Mouse (Mus musculus) cerebellum, adult 2 months (tissue): Measurements from ENCODE around the gene Apon. TPM values are rescaled to one million over a fixed set of nuclear protein-coding genes. Genes with fewer than 3 reads are reported as not detected.
A peak's percentile ranks its signal among the peaks of the same experiment; 100 is the strongest.
"Not testable (repeated sequence)": the region's sequence is repeated elsewhere in the genome, so short reads cannot be mapped to it uniquely, and the experiment has no call there.

Source experiments
- DNase-seq, 2 experiments: peaks; one replicate each; pipeline ENCODE4 v3.0.0; 2021
- H3K27ac ChIP-seq: fragments of 200-500 bp; 2 replicates; pipeline ENCODE4 v1.5.1; 2012; ENCODE audit warnings: low read length, control low read depth, inconsistent platforms; ENCODE audit not compliant: insufficient read depth
- H3K27me3 ChIP-seq: fragments of 200-500 bp; 2 replicates; pipeline ENCODE4 v1.6.1; 2012; ENCODE audit warnings: inconsistent platforms, mild to moderate bottlenecking, low read length, moderate library complexity; ENCODE audit not compliant: control insufficient read depth, insufficient read depth
- H3K4me1 ChIP-seq: fragments of 200-500 bp; 2 replicates; pipeline ENCODE4 v1.6.1; 2011; ENCODE audit warnings: low read length; ENCODE audit not compliant: control insufficient read depth, insufficient read depth
- H3K4me3 ChIP-seq: fragments of 200-500 bp; replicated peaks from 2 replicates; pipeline ENCODE3; 2011; ENCODE audit warnings: mild to moderate bottlenecking, low read depth, low read length, control low read depth; ENCODE audit not compliant: insufficient read depth
- CTCF ChIP-seq: fragments of 200-500 bp; IDR thresholded peaks from 2 replicates; pipeline ENCODE4 v1.5.1; 2011; ENCODE audit warnings: low read depth, mild to moderate bottlenecking, control low read depth, low read length, moderate library complexity, borderline replicate concordance; ENCODE audit not compliant: insufficient read depth
- POLR2A ChIP-seq: fragments of 200-500 bp; IDR thresholded peaks from 2 replicates; pipeline ENCODE4 v1.6.1; 2011; ENCODE audit warnings: low read length, control low read depth, borderline replicate concordance; ENCODE audit not compliant: insufficient read depth
- WGBS: fragments of 180-500 bp; shearing (Covaris S2); methylation state at CpG from one replicate; pipeline ENCODE4 v1.1.7; 2018; 5-methylcytosine and 5-hydroxymethylcytosine counted together
- polyA plus RNA-seq: library from polyadenylated mRNA; depleted of rRNA; stranded (reverse); fragments of >200 nt; gene quantifications from 2 replicates; pipeline ENCODE4 v1.2.3, GENCODE M21; 2012

Gene Apon
- polyA plus RNA-seq, 1 experiment, result not detected

DNA sequence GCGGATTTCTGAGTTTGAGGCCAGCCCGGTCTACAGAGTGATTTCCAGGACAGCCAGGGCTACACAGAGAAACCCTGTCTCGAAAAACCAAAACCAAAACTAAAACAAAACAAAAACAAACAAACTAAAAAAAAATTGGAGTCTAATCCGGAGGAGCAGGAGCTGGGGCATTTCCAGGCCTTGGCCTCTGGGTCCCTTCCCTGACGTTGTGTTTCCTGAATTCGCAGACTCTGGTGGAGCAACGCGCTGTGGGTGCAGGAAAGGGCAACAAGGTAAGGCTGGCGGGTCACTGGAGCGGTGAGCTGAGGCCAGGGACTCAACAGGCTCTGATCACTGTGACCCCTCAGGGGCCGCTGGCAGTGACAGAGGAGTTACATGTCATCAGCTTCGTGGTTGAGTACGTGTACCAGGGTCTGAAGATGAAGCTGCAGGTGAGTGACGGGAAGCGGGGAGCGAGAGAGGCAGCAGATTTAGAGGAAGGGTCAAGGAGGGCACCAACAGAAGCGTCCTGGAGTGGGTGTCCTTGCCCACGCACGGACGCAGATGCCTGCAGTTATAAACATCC lies 29.1 kb downstream of the Apon start:
- H3K27ac ChIP-seq, result peak overlapping the region; percentile 94
- DNase-seq, result no peak
- H3K27me3 ChIP-seq, result no peaks in the 10 kb centered on the region
- H3K4me1 ChIP-seq, result peaks cover 38% of the 10 kb centered on the region
- no peak for TF ChIP-seq POLR2A
- TF ChIP-seq CTCF, result no peak
- no peak overlapping the region for H3K4me3 ChIP-seq
- 26% methylated on average over 20 of the region's 20 CpGs for WGBS

DNA sequence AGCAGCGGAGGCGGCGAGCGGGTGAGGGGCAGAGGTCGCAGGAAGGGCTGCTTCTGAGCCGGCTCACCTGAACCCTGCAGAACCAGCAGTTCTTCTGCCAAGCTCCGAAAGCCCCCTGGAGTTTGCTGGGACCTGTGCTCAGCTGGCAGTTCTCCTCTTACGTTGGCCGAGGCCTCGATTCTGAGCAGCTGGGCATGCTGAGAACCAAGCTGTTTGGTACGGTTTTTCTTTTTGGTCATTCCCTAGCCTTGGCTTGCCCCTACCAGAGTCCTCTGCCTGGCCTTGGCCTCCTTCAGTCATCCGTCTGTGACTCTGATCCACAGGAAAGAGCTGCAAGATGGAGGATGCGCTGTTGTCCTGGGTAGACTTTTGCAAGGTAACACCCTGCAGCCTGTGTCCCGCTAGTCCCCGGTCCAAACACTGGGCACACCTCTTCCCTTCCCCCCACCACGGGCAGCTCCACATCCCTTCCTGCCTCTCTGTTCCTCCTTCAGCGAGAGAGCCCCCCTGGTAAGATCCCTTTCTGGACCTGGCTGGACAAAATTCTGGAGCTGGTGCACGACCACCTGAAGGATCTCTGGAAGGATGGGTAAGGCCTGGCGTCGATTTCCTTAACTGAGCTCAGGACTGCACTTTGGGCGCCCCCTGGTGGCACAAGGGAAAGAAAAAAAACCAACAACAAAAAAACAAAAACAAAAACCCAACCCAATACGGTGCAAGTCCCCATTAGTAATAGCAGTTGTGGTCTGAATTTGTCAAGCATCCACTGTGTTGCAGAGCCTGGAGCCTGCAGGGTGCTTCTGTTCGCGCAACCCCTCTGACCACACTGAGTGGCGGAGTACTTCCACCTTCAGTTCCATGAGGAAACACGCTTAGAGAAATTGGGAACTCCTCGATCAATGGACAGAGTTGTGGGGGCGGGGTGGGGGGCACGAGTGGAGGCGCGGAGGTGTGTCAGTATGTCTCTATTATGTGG lies 30.0 kb downstream of the Apon start:
- 9% methylated on average over 31 of the region's 31 CpGs for WGBS
- Histone ChIP-seq H3K4me1 (peaks cover 38% of the 10 kb centered on the region), H3K27me3 (no peaks in the 10 kb centered on the region), H3K4me3 (peak overlapping the region; percentile 26), H3K27ac (peak overlapping the region; percentile 96)
- DNase-seq, result peak; percentile 98 to 99
- TF ChIP-seq CTCF (peak; percentile 69), POLR2A (peak; percentile 33; the same call in 1 of the 2 replicates)

DNA sequence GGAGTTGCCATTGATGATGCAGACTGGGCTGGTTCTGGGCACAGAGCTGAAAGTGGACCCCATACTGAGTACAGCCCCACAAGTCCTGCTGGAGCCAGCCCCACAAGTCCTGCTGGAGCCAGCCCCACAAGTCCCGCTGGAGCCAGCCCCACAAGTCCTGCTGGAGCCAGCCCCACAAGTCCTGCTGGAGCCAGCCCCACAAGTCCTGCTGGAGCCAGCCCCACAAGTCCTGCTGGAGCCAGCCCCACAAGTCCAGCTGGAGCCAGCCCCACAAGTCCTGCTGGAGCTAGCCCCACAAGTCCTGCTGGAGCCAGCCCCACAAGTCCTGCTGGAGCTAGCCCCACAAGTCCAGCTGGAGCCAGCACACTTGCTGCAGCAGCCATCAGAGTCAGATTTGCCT lies 36.7 kb downstream of the Apon start:
- H3K27me3 ChIP-seq, H3K4me3 ChIP-seq: not testable (repeated sequence)
- Histone ChIP-seq H3K4me1 (peaks cover 16% of the 10 kb centered on the region), H3K27ac (peak overlapping the region; percentile 73)
- WGBS, result 10% methylated on average over 1 of the region's 1 CpGs
- peak; percentile 50 to 54 for DNase-seq

DNA sequence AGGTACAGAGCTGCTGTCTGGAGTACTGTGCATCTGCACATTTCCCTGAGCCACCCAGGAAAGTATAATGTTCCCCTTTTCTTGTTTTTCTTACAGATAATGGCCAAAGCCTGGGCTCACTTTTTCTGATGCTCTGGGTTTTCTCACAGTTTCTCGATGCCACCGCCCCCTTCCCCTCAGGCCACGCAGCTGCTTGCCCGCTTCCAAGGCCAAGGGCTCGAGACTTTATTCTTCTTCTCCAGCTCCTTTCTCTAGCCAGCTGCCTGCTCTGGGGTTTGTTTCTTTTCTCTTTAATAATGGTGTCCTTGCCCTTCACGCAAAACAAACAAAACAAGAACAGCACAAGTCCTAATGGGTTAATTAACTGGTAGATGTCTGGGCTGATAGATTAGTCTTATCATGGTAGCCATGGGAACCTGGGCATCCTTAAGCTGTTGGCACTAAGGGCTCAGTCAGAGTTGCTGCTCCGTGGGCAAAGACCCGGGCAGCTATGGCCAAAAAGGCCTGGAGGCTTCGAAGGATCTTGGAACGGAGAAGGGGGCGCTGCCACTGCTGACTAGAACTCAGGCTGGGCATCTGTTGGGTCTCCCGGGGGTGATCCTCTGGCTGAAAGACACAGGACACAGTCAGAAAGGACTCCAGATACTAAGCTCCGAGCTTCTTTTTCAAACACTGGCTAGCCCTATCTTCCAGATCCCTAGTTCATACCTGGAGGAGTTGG lies 42.6 kb downstream of the Apon start:
- TF ChIP-seq CTCF, result no peak
- TF ChIP-seq POLR2A, result no peak
- no peak for DNase-seq
- WGBS, result 39% methylated on average over 13 of the region's 13 CpGs
- Histone ChIP-seq H3K4me1 (peaks cover 11% of the 10 kb centered on the region), H3K4me3 (no peak overlapping the region), H3K27ac (0 out of 2 replicates have a peak overlapping the region, but pooled peaks have one; percentile 41), H3K27me3 (no peaks in the 10 kb centered on the region)

DNA sequence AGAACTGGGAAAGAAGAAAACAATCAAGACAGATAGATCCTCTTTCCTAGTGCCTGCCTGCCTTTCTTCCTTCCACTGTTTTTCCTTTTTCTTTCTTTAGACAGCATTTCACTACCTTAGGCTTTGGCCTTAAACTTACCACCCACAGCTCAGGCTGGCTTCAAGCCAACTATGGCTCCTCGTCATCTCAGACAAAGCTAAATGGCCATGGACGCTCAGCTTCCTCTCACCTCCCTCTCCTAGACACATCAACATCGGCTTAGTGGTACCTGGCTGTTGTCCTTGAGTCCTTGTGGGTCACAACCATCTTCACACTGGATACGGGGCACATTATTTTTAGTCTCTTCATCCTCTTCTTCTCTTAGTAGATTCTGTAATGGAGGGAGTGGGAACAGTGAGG lies 43.3 kb downstream of the Apon start:
- H3K27ac ChIP-seq, result peak overlapping the region; percentile 52
- no peaks in the 10 kb centered on the region for H3K27me3 ChIP-seq
- peak; percentile 63 to 75 for DNase-seq
- peaks cover 11% of the 10 kb centered on the region for H3K4me1 ChIP-seq
- no peak overlapping the region for H3K4me3 ChIP-seq
- WGBS, result 14% methylated on average over 4 of the region's 4 CpGs
- TF ChIP-seq POLR2A (no peak), CTCF (no peak)

DNA sequence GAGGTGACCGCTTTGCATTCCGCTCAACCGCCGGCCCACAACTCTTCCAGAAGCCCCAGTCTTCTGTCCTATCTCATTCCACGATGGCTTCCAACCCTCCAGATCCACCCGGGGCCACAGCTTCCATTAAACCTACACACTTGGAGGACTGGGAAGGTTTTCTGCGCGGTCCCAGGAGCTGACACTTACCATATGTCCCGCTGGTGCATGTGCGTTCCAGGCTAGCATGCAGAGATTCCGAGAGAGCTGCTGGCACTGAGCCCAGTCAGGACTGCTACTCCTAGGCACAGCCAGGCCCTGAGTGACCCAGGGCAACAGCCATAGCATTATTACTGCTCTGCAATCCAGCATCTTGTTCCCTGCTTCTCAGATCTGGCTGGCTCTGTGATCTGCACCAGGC lies 43.7 kb downstream of the Apon start:
- no peaks in the 10 kb centered on the region for H3K27me3 ChIP-seq
- no peak overlapping the region for H3K4me3 ChIP-seq
- WGBS, result 30% methylated on average over 11 of the region's 11 CpGs
- H3K27ac ChIP-seq, result peak overlapping the region; percentile 52
- H3K4me1 ChIP-seq, result peaks cover 11% of the 10 kb centered on the region
- TF ChIP-seq CTCF, result no peak
- TF ChIP-seq POLR2A, result no peak
- peak; percentile 72 to 75 for DNase-seq

DNA sequence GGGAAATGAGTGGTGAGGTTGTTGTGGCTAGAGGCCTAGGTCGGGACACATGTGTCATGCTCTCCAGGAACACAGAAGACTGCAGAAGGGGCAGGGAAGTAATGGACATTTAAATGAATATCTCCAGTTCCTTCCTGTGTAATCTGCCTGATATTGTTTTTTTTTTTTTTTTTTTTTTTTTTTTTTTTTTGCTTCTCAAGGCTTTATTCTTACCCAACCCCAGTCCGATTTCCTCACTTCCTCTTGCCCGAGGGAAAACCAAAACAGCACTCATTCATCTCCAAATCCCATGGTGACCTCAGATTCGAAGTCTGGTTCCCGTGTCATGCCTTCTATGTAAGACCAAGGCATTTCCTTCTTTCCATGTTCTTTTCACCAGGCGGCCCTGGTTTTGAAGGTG lies 44.3 kb downstream of the Apon start:
- WGBS, result 86% methylated on average over 6 of the region's 6 CpGs
- TF ChIP-seq POLR2A (no peak), CTCF (no peak)
- H3K27ac ChIP-seq, result peak overlapping the region; percentile 52; the same call in 1 of the 2 replicates
- peaks cover 11% of the 10 kb centered on the region for H3K4me1 ChIP-seq
- no peak overlapping the region for H3K4me3 ChIP-seq
- no peaks in the 10 kb centered on the region for H3K27me3 ChIP-seq
- no peak for DNase-seq
